ENCODE assay signal across 13 mouse cellular contexts in the genomic region with DNA sequence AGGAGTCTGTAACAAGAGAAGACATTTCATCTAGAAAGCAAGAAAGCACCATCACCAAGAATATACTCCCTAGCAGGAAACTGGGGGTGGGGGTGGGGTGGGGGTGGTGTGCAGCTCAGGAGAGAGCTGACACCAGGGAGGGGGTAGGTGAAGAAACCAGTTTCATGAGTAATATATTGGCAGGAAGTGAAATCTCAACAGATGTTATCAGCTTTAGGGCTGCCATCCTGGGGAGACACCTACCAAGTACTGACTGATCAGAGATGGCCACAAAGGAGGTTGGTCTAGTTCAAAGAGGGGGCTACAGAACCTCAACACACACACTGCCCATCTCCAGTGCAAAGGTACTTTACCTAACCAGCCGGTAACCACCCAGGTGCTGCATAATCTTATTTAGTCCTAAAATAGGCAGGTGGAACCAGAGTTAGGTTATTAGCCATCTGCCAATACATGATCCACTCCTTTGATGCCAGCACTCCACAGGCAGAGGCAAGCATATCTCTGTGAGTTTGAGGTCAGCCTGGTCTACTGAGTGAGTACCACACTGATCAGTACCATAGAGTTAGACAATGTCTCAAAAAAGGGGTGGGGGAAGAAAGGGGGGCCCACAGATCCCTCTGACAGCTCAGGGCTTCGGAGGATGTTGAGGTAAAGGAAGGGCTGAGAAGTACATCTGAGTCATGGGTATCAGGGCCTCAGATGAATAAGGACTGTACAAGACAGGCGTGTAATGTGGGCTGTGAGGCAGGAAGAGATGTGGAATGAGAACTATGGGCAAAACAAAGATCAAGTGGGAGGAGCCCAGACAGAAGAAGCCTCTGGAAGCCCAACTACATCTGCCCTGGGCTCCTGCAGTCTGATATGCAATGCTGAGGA. TPM values are rescaled to one million over a fixed set of nuclear protein-coding genes. Genes with fewer than 3 reads are reported as not detected.
DNase-seq lines count a peak whose midpoint lies in the region; ATAC-seq lines count a peak whose summit lies in the region.
"Had no signal": no experiment of that assay in that cellular context is flagged by ENCODE, and none has a peak within 500 bp of the region (broad histone marks: within the 10 kb centered on the region; RNA-seq: fewer than 3 reads in every experiment).

No protein-coding gene starts in this region.

- peak; percentile 11 for DNase-seq in thymus, postnatal 4 days
- no peak for DNase-seq in thymus, postnatal 36 days
- peak; percentile 77 for DNase-seq in T-cell, adult 2 months (ENCODE audit: low spot score)
- no peak for DNase-seq in cerebellum, postnatal 25 days
- DNase-seq in frontal cortex, postnatal 25 days (ENCODE audit: low spot score in 2 of 2): no peak
- no peak for DNase-seq in adrenal gland, postnatal 4 days (ENCODE audit: low spot score in 2 of 2)
- DNase-seq: cerebellum, postnatal 14 days; heart, adult 2 months; kidney, adult 9 months; layer of hippocampus, postnatal 36 days; midbrain, embryonic 14.5 days had no signal

- 0 out of 2 replicates have a peak, but pooled peaks have one; percentile 36 for ATAC-seq in monocyte, adult 5-6 weeks (replicated peaks; ENCODE audit: insufficient number of reproducible peaks, low FRiP score, low TSS enrichment, poor library complexity, severe bottlenecking)
- ATAC-seq: forebrain, embryonic 15.5 days had no signal

RNA-seq across cellular contexts. Expression of a gene that starts 34.5 kb away (rescaled TPM):
- total RNA-seq in monocyte, adult 5-6 weeks (2017): 350 to 541 TPM (median 365 TPM) in 3 replicates
- 10 to 100 TPM in 1 of 2 experiments, 1 to 10 TPM in 1; 9.3 to 12.4 TPM for total RNA-seq in adrenal gland, postnatal 4 days (2021)

Comparison
In these comparisons a context has a peak if more than half of its experiments do, and no peak if none do; other contexts are left out.
1. DNase-seq: peak in thymus, postnatal 4 days (single experiment) and T-cell, adult 2 months (single experiment); none in thymus, postnatal 36 days (0 of 2), cerebellum, postnatal 25 days (0 of 2), frontal cortex, postnatal 25 days (0 of 2) and adrenal gland, postnatal 4 days (0 of 2).
2. RNA of a gene that starts 34.5 kb away (total RNA-seq): 350 to 541 TPM in monocyte, adult 5-6 weeks; 9.3 to 12.4 TPM in adrenal gland, postnatal 4 days; every median in the first group is over 10 times any median in the second.